Mouse (Mus musculus) myocyte (in vitro differentiated cells): ENCODE data around the gene Laptm5.

Source experiments
- CEBPB ChIP-seq: IDR thresholded peaks from 2 replicates; pipeline ENCODE4 v1.6.1; 2011; ENCODE audit warnings: mild to moderate bottlenecking, moderate library complexity; ENCODE audit not compliant: poor library complexity, insufficient read depth, severe bottlenecking
- E2F4 ChIP-seq: IDR thresholded peaks from one replicate; pipeline ENCODE4 v1.6.1; 2011; ENCODE audit warnings: mild to moderate bottlenecking, control low read depth, moderate library complexity; ENCODE audit not compliant: insufficient read depth
- MAX ChIP-seq: IDR thresholded peaks from one replicate; pipeline ENCODE4 v1.6.1; 2011; ENCODE audit warnings: low read depth, mild to moderate bottlenecking, control low read depth
- MYOD1 ChIP-seq, 3 experiments: IDR thresholded peaks; one replicate each; pipeline ENCODE4 v1.6.1; 2011; ENCODE audit warnings: control low read depth in 2 of 3, low read depth in 2 of 3, mild to moderate bottlenecking in 2 of 3, moderate library complexity in 1 of 3; ENCODE audit not compliant: insufficient read length in 2 of 3, control insufficient read depth in 1 of 3
- MYOG ChIP-seq, 3 experiments: IDR thresholded peaks; one replicate each; pipeline ENCODE4 v1.6.1; 2011; ENCODE audit warnings: control low read depth in 2 of 3, low read depth in 2 of 3, mild to moderate bottlenecking in 2 of 3; ENCODE audit not compliant: insufficient read length in 2 of 3, control insufficient read depth in 1 of 3, insufficient read depth in 1 of 3
- POLR2A ChIP-seq: IDR thresholded peaks from one replicate; pipeline ENCODE4 v1.6.1; 2011; ENCODE audit warnings: low read depth, mild to moderate bottlenecking, control low read depth, moderate library complexity; ENCODE audit not compliant: insufficient read length
- POLR2AphosphoS2 ChIP-seq: IDR thresholded peaks from one replicate; pipeline ENCODE4 v1.6.1; 2011; ENCODE audit warnings: low read depth, control low read depth; ENCODE audit not compliant: insufficient read length
- REST ChIP-seq: IDR thresholded peaks from one replicate; pipeline ENCODE4 v1.6.1; 2011; ENCODE audit warnings: mild to moderate bottlenecking, control low read depth, moderate library complexity; ENCODE audit not compliant: insufficient read depth, insufficient read length
- TCF12 ChIP-seq: IDR thresholded peaks from one replicate; pipeline ENCODE4 v1.6.1; 2011; ENCODE audit warnings: mild to moderate bottlenecking, control low read depth; ENCODE audit not compliant: poor library complexity, insufficient read depth, severe bottlenecking
- TCF3 ChIP-seq: IDR thresholded peaks from one replicate; pipeline ENCODE4 v1.6.1; 2011; ENCODE audit warnings: low read depth, control low read depth; ENCODE audit not compliant: insufficient read length
- USF1 ChIP-seq: IDR thresholded peaks from one replicate; pipeline ENCODE4 v1.6.1; 2011; ENCODE audit warnings: low read depth, mild to moderate bottlenecking, control low read depth, moderate library complexity

- TF ChIP-seq TCF12 (no peak), POLR2A (no peak), MYOD1 (IDR thresholded peaks at IDR 0.05; ENCODE audit: control insufficient read depth in 1 of 3, insufficient read length in 2 of 3, low read depth in 2 of 3) (no peak), CEBPB (no peak), E2F4 (no peak), POLR2AphosphoS2 (no peak), USF1 (no peak), TCF3 (no peak), REST (no peak), MAX (no peak), MYOG (IDR thresholded peaks at IDR 0.05; ENCODE audit: control insufficient read depth in 1 of 3, insufficient read depth in 1 of 3, insufficient read length in 2 of 3, low read depth in 2 of 3) (no peak)
These were observed 4.8 kb upstream of the Laptm5 start for GRCm38 (mm10) chr4:130908133-130908532.
